ENCODE assay signal across 18 mouse cellular contexts in genomic region chr2:68289177-68289576, GRCm38 (mm10).
"Had no signal": no experiment of that assay in that cellular context is flagged by ENCODE, and none has a peak within 500 bp of the region (broad histone marks: within the 10 kb centered on the region; RNA-seq: fewer than 3 reads in every experiment).

No protein-coding gene starts in this region.

- H3K4me1 ChIP-seq: midbrain, embryonic 10.5 days; midbrain, embryonic 12.5 days had no signal

- H3K9ac ChIP-seq: lung, embryonic 14.5 days; midbrain, embryonic 12.5 days; neural tube, embryonic 13.5 days; neural tube, embryonic 15.5 days had no signal

- H3K27ac ChIP-seq: midbrain, embryonic 12.5 days had no signal

- H3K27me3 ChIP-seq: midbrain, embryonic 12.5 days; neural tube, embryonic 13.5 days; neural tube, embryonic 15.5 days had no signal

- H3K36me3 ChIP-seq: neural tube, embryonic 13.5 days; neural tube, embryonic 15.5 days had no signal

- DNase-seq: lung, adult 18-20 months; lung, embryonic 14.5 days; lung, postnatal 10 days; lung, postnatal 4 days; midbrain, embryonic 14.5 days; retina, postnatal 1 day; right cerebral cortex, adult 18-20 months; right cerebral cortex, postnatal 25 days; right cerebral cortex, postnatal 4 days; spleen, adult 18-20 months; thymus, adult 18-20 months; thymus, postnatal 14 days; thymus, postnatal 4 days had no signal

- H3K4me3 ChIP-seq: midbrain, embryonic 10.5 days; midbrain, embryonic 12.5 days; myocyte; neural tube, embryonic 13.5 days; neural tube, embryonic 15.5 days had no signal

- H3K4me2 ChIP-seq: lung, embryonic 14.5 days; midbrain, embryonic 12.5 days; neural tube, embryonic 13.5 days; neural tube, embryonic 15.5 days had no signal

- H3K9me3 ChIP-seq: midbrain, embryonic 10.5 days; midbrain, embryonic 12.5 days; neural tube, embryonic 13.5 days; neural tube, embryonic 15.5 days had no signal
